Mouse (Mus musculus) hindbrain, embryonic 16.5 days (tissue): Measurements from ENCODE around the gene Ccdc93. TPM values are rescaled to one million over a fixed set of nuclear protein-coding genes. Genes with fewer than 3 reads are reported as not detected.

Experiments
- ATAC-seq: fragments of 200-750 bp; cut with Nextera tagmentation; 2 replicates; pipeline ENCODE4 v1.8.0; 2017; ENCODE audit warnings: moderate TSS enrichment, moderate library complexity
- H3K27ac ChIP-seq: fragments of 300-500 bp; sonication (generic); 2 replicates; pipeline ENCODE4 v1.5.1; 2014; ENCODE audit warnings: low read depth, mild to moderate bottlenecking, control low read depth, low read length, moderate library complexity
- H3K27me3 ChIP-seq: fragments of 300-500 bp; sonication (generic); replicated peaks from 2 replicates; pipeline ENCODE4 v1.6.1; 2014; ENCODE audit warnings: low read length; ENCODE audit not compliant: control insufficient read depth, insufficient read depth
- H3K36me3 ChIP-seq: fragments of 300-500 bp; sonication (generic); 2 replicates; pipeline ENCODE4 v1.6.1; 2014; ENCODE audit warnings: mild to moderate bottlenecking, low read length, moderate library complexity, mixed read lengths; ENCODE audit not compliant: control insufficient read depth, insufficient read depth
- H3K4me1 ChIP-seq: fragments of 300-500 bp; sonication (generic); 2 replicates; pipeline ENCODE4 v1.6.1; 2014; ENCODE audit warnings: low read depth, low read length; ENCODE audit not compliant: control insufficient read depth, insufficient read depth
- H3K4me2 ChIP-seq: fragments of 300-500 bp; sonication (generic); 2 replicates; pipeline ENCODE4 v1.6.1; 2014; ENCODE audit warnings: mild to moderate bottlenecking, low read length, control low read depth, moderate library complexity
- H3K4me3 ChIP-seq: fragments of 300-500 bp; sonication (generic); 2 replicates; pipeline ENCODE4 v1.5.1; 2014; ENCODE audit warnings: mild to moderate bottlenecking, low read length, control low read depth, moderate library complexity
- H3K9ac ChIP-seq: fragments of 300-500 bp; sonication (generic); 2 replicates; pipeline ENCODE4 v1.6.1; 2014; ENCODE audit warnings: low read depth, mild to moderate bottlenecking, control low read depth, low read length, moderate library complexity
- H3K9me3 ChIP-seq: fragments of 300-500 bp; sonication (generic); 2 replicates; pipeline ENCODE4 v1.6.1; 2014; ENCODE audit warnings: mild to moderate bottlenecking, low read length, moderate library complexity; ENCODE audit not compliant: control insufficient read depth
- WGBS: fragments of 180-500 bp; shearing (Covaris S2); extraction: QIAGEN DNeasy Blood & Tissue Kit; methylation state at CpG from one replicate; pipeline ENCODE4 v1.1.7; 2014; 5-methylcytosine and 5-hydroxymethylcytosine counted together
- polyA plus RNA-seq: library from polyadenylated mRNA; unstranded; fragments of >200 nt; fragmentation: Nextera tagmentation; extraction: Ambion mirVana; gene quantifications from 2 replicates; pipeline ENCODE4 v1.2.1, GENCODE M21; 2015

The Ccdc93 gene
- polyA plus RNA-seq, 1 experiment from 2014 or later, result 11.7 TPM

DNA sequence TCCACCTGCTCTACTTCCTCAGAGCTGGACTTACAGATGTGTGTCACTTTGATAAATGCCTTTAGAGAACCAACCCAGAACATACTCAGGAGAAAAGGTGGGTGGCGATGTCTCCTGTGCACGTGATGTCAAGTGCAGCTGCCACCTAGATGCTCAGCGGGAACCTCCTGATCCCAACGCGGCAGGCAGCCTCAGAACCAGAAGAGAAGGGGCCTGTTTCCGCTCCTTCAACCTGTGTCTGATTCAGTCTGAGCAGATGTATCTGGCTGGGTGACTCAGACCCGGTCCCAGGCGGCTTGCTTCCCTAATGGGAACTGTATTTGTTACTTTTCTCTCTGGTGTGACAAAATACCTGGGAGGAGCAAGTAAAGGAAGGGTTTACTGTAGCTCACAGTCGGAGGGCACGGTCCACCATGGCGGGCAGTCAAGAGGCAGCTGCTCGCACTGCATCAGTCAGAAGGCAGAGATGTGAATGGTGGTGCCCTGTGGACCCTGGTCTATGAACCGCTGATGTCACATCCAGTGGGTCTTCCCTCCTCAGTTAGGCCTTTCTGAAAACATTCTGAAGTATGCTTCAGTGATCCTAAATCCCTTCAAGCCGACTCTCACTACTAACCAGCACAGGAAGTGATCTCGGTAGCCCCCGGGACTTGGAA lies 120.1 kb downstream of the Ccdc93 start:
- Histone ChIP-seq H3K4me2 (no peak overlapping the region), H3K27me3 (no peaks in the 10 kb centered on the region), H3K4me1 (no peaks in the 10 kb centered on the region), H3K27ac (no peak overlapping the region), H3K9me3 (no peaks in the 10 kb centered on the region), H3K4me3 (no peak overlapping the region), H3K9ac (no peak overlapping the region), H3K36me3 (peaks cover 29% of the 10 kb centered on the region)
- WGBS, result 90% methylated on average over 16 of the region's 16 CpGs
- ATAC-seq, result no peak

DNA sequence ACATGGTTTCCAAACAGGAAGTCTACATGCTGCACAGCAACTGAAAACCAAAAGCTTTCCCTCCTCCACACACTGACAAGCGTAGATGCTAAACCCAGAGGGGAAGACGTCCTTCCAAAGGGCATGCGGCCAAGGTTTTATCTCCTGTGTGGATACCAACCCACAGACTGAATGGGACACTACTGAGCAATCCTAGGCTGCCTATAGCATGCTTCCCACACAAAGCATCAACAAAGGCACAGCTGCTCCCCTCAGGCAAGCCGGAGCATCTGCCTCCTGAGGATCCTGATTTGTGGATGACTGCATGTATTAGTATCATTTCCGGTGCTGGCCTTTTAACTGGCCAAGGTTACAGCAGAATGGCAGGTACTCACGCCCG lies 120.6 kb downstream of the Ccdc93 start:
- Histone ChIP-seq H3K4me3 (no peak overlapping the region), H3K27me3 (no peaks in the 10 kb centered on the region), H3K27ac (no peak overlapping the region), H3K9me3 (no peaks in the 10 kb centered on the region), H3K9ac (no peak overlapping the region), H3K4me1 (no peaks in the 10 kb centered on the region), H3K36me3 (peaks cover 31% of the 10 kb centered on the region), H3K4me2 (no peak overlapping the region)
- no peak; the same call in 1 of the 2 replicates for ATAC-seq
- 65% methylated on average over 7 of the region's 7 CpGs for WGBS

Other genes with a start within 250 kb of the Ccdc93 start
- gene Insig2, start 98.5 kb upstream of the Ccdc93 start, polyA plus RNA-seq, result 39.8 and 46.8 TPM in 2 replicates
- gene Htr5b, start 97.4 kb downstream of the Ccdc93 start, polyA plus RNA-seq, result 2.2 and 2.7 TPM in 2 replicates
- 25.8 and 29.6 TPM in 2 replicates for gene Ddx18, start 136.9 kb downstream of the Ccdc93 start, polyA plus RNA-seq